Mouse (Mus musculus): ENCODE results near the gene Ankrd40. TPM values are rescaled to one million over a fixed set of nuclear protein-coding genes. Genes with fewer than 3 reads are reported as not detected.

The Ankrd40 gene
- polyA plus RNA-seq, 1 experiment from 2014 or later: 23.0 TPM

DNA sequence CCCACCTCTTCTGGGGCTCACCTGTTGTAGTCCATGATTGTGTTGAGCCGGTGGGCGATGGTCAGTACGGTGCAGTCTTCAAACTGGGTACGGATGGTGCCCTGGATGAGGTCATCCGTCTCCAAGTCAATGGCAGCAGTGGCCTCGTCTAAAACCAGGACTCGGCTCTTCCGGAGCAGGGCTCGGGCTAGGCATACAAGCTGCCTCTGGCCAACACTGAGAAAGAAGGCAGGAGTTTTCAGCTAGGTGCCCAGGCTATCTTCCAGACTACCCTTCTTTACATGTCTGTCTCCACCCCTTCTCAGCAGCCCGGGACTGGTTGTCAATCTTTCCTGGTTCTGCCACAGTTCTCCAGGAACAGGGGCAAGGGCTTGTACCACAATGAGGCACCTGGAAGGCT is 18.1 kb downstream of the Ankrd40 start:
- Histone ChIP-seq H3K9me3 (no peaks in the 10 kb centered on the region), H3K4me1 (replicated peaks) (peaks cover 21% of the 10 kb centered on the region), H3K27ac (no peak overlapping the region), H3K4me3 (replicated peaks) (no peak overlapping the region), H3K9ac (no peak overlapping the region), H3K4me2 (replicated peaks) (no peak overlapping the region), H3K27me3 (replicated peaks) (no peaks in the 10 kb centered on the region), H3K36me3 (no peaks in the 10 kb centered on the region)
- ATAC-seq: no peak
- WGBS: 74% methylated on average over 10 of the region's 10 CpGs

- Histone ChIP-seq H3K4me3 (replicated peaks) (no peak overlapping the region), H3K9me3 (no peaks in the 10 kb centered on the region), H3K36me3 (no peaks in the 10 kb centered on the region), H3K4me1 (replicated peaks) (peaks cover 20% of the 10 kb centered on the region), H3K9ac (no peak overlapping the region), H3K27me3 (replicated peaks) (no peaks in the 10 kb centered on the region), H3K4me2 (replicated peaks) (no peak overlapping the region), H3K27ac (no peak overlapping the region)
- WGBS: 24% methylated on average over 3 of the region's 3 CpGs
- peak; percentile 75 for ATAC-seq
Observed at GRCm38 (mm10) chr11:94346611-94347010, 18.8 kb downstream of the Ankrd40 start.

DNA sequence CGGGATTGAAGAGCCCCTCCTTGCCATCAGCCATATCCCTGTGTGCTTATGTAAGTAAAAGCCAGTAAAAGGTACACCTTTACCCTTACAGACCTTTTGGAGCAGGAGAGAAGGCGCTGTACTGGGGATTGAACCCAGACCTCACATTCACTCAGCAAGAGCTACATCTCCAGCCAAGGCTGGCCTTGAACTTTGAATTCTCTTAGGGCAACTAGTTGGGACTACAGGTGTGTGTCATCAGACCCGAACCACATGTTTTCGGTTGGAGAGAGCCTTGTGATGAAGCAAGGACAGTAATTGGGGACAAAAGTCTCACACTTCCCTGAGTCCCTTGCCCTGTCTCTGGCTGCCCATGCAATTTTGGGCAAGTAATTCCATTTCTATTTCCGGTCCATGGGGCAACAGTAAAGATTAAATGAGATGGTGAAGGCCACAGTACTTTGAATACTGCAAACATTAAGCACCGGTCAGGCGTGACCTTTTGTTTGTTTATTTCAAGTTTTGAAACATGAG is 19.3 kb downstream of the Ankrd40 start:
- WGBS: 69% methylated on average over 7 of the region's 7 CpGs
- H3K4me3 ChIP-seq (replicated peaks): no peak overlapping the region
- no peaks in the 10 kb centered on the region for H3K36me3 ChIP-seq
- H3K27me3 ChIP-seq (replicated peaks): no peaks in the 10 kb centered on the region
- H3K9me3 ChIP-seq: no peaks in the 10 kb centered on the region
- H3K27ac ChIP-seq: no peak overlapping the region
- no peak for ATAC-seq
- no peak overlapping the region for H3K9ac ChIP-seq
- peaks cover 16% of the 10 kb centered on the region for H3K4me1 ChIP-seq (replicated peaks)
- H3K4me2 ChIP-seq (replicated peaks): no peak overlapping the region

DNA sequence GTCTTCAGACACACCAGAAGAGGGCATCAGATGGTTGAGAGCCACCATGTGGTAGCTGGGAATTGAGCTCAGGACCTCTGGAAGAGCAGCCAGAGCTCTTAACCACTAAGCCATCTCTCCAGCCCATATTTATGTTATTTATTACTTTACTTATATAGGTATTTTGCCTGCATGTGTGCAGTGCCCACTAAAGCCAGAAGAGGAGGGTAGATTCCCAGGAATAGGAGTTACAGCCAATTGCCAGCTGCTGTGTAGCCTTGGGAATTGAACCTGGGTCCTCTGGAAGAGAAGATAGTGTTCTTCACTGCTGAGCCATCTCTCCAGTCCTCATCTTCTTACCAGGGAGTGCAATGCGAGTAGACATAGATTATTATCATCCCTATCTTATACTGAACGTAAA is 22.0 kb downstream of the Ankrd40 start:
- Histone ChIP-seq H3K27me3 (replicated peaks) (no peaks in the 10 kb centered on the region), H3K9me3 (no peaks in the 10 kb centered on the region), H3K36me3 (no peaks in the 10 kb centered on the region), H3K4me3 (replicated peaks) (no peak overlapping the region), H3K27ac (no peak overlapping the region), H3K9ac (no peak overlapping the region), H3K4me2 (replicated peaks) (no peak overlapping the region), H3K4me1 (replicated peaks) (peaks cover 15% of the 10 kb centered on the region; the same call in 1 of the 2 replicates)
- 85% methylated on average over 2 of the region's 2 CpGs for WGBS
- no peak for ATAC-seq

GRCm38 (mm10) chr11:94350337-94350736 is 22.5 kb downstream of the Ankrd40 start:
- WGBS: 38% methylated on average over 1 of the region's 1 CpGs
- no peak for ATAC-seq
- no peak overlapping the region for H3K4me2 ChIP-seq (replicated peaks)
- peaks cover 15% of the 10 kb centered on the region; the same call in 1 of the 2 replicates for H3K4me1 ChIP-seq (replicated peaks)
- H3K9me3 ChIP-seq: no peaks in the 10 kb centered on the region
- no peak overlapping the region for H3K4me3 ChIP-seq (replicated peaks)
- H3K27me3 ChIP-seq (replicated peaks): no peaks in the 10 kb centered on the region
- H3K36me3 ChIP-seq: no peaks in the 10 kb centered on the region
- no peak overlapping the region for H3K27ac ChIP-seq
- H3K9ac ChIP-seq: no peak overlapping the region

GRCm38 (mm10) chr11:94351094-94351493 is 23.3 kb downstream of the Ankrd40 start:
- ATAC-seq: no peak
- WGBS: 29% methylated on average over 3 of the region's 3 CpGs
- no peak overlapping the region for H3K27ac ChIP-seq

DNA sequence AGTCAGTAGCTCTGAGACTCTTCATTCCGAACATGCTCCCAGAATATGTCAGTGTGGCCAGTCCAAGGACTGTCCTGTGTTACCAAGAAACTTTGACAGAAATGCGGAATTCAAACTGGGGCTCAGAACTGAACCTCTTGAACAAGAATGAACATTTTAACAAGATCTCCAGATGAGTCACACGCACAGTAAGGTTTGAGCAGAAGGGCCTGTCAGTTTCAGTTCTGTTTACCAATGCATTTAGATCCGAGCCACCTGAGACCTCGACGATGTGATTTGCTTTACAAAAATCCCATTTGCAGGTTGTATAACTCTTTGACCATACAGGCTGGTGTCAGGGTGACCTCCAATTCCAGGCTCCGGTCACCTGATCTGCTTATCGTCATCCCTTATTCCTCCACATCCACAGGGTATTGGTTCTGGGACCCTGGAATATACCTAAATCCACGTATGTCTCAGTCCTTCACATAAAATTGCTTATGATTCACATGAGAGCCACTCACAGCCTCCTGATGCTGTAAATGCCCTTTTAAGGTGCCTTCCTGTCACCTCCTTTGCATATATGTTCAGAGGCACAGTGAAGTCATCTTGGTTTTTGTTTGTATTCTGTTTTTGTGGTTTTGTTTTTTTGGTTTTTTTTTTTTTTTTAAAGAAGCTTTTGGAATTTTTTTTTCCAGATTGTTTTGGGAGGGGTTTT is 27.9 kb downstream of the Ankrd40 start:
- Histone ChIP-seq H3K27me3 (replicated peaks) (no peaks in the 10 kb centered on the region), H3K4me3 (replicated peaks) (no peak overlapping the region), H3K4me2 (replicated peaks) (no peak overlapping the region), H3K27ac (no peak overlapping the region), H3K9me3 (no peaks in the 10 kb centered on the region), H3K4me1 (replicated peaks) (no peaks in the 10 kb centered on the region), H3K36me3 (no peaks in the 10 kb centered on the region), H3K9ac (no peak overlapping the region)
- WGBS: 67% methylated on average over 9 of the region's 9 CpGs
- no peak for ATAC-seq

More at GRCm38 (mm10) chr11:94351094-94351493, 23.3 kb downstream of the Ankrd40 start:
- Histone ChIP-seq H3K9me3 (no peaks in the 10 kb centered on the region), H3K4me2 (replicated peaks) (no peak overlapping the region), H3K4me1 (replicated peaks) (peaks cover 11% of the 10 kb centered on the region; the same call in 1 of the 2 replicates), H3K36me3 (no peaks in the 10 kb centered on the region), H3K4me3 (replicated peaks) (no peak overlapping the region), H3K9ac (no peak overlapping the region), H3K27me3 (replicated peaks) (no peaks in the 10 kb centered on the region)

DNA sequence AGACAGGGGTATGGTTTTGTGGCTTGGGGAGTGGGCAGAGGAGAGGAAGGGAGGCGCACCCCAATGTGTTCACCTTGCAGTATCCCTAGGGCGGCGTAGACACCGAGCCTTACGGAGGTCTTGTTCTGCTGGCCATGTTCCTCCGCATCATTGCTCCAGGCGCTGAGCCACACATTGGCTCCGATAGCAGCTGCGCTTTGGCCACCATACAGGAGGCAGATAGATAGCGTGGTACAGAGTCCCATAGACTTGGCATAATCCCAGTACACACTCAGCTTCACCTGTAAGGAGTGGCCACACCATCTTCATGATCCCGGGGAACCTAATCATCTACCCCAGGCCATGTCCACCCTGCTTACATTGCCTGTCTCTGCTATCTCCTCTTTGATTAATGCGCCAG is 31.4 kb downstream of the Ankrd40 start:
- no peak for ATAC-seq
- H3K27me3 ChIP-seq (replicated peaks): no peaks in the 10 kb centered on the region

DNA sequence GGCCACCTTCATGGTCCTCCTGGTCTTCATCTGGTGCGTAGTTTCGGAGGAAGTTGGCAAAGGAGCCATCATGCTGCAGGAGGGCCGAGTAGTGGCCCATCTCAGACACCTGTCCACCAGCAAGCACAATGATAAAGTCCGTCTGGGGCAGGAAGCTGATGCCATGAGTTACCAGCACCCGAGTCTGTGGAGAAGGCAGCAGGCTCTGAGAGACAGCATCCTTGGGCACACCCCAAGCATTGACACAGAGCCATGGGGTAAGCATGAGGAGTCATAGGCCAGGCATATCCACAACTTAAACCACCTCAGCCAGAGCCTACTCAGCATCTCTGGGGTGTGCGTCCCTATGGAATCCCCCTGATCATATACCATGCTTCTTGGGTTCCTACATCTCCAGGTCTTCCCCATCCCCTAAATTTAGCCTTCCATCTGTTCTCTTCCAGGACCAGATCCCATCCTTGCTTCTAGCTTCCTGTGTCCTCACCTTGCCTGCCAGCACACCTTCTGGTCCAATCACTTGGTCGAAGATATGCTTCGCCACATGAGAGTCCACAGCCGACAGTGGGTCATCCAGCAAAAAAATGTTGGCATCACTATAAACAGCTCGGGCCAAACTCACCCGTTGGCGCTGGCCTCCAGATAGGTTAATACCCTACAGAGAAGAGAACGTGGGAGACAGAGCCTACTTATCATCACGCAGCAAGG is 33.5 kb downstream of the Ankrd40 start:
- Histone ChIP-seq H3K36me3 (no peaks in the 10 kb centered on the region), H3K27ac (no peak overlapping the region), H3K4me1 (replicated peaks) (no peaks in the 10 kb centered on the region), H3K4me3 (replicated peaks) (no peak overlapping the region), H3K9ac (no peak overlapping the region), H3K4me2 (replicated peaks) (no peak overlapping the region), H3K27me3 (replicated peaks) (no peaks in the 10 kb centered on the region), H3K9me3 (no peaks in the 10 kb centered on the region)
- WGBS: 91% methylated on average over 14 of the region's 14 CpGs
- no peak for ATAC-seq

More for the DNA sequence above, 31.4 kb downstream of the Ankrd40 start:
- Histone ChIP-seq H3K9ac (no peak overlapping the region), H3K4me2 (replicated peaks) (no peak overlapping the region), H3K4me3 (replicated peaks) (no peak overlapping the region), H3K27ac (no peak overlapping the region), H3K36me3 (no peaks in the 10 kb centered on the region), H3K9me3 (no peaks in the 10 kb centered on the region), H3K4me1 (replicated peaks) (no peaks in the 10 kb centered on the region)
- WGBS: 96% methylated on average over 12 of the region's 12 CpGs

DNA sequence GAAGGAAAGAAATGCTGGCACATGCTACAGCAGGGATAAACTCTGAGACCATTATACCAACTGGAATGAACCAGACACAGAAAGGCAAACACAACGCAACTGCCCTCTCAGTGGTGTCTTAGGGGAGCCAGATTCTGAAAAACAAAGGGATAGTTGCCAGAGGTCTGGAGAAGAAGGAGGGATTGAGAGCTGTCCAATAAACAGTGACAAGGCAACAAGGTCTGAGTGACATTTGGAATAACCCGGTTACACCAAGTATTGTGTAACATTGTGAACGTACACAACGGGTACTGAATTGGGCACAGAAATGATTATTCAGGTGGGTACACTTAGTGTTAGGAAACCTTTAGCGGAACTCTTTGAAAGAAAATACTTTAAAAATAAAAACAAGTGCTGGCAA is 34.3 kb downstream of the Ankrd40 start:
- H3K4me2 ChIP-seq (replicated peaks): no peak overlapping the region
- H3K36me3 ChIP-seq: no peaks in the 10 kb centered on the region
- H3K4me3 ChIP-seq (replicated peaks): no peak overlapping the region
- H3K9ac ChIP-seq: no peak overlapping the region
- WGBS: 95% methylated on average over 5 of the region's 5 CpGs
- ATAC-seq: no peak
- no peak overlapping the region for H3K27ac ChIP-seq
- H3K4me1 ChIP-seq (replicated peaks): no peaks in the 10 kb centered on the region
- no peaks in the 10 kb centered on the region for H3K9me3 ChIP-seq
- no peaks in the 10 kb centered on the region for H3K27me3 ChIP-seq (replicated peaks)

DNA sequence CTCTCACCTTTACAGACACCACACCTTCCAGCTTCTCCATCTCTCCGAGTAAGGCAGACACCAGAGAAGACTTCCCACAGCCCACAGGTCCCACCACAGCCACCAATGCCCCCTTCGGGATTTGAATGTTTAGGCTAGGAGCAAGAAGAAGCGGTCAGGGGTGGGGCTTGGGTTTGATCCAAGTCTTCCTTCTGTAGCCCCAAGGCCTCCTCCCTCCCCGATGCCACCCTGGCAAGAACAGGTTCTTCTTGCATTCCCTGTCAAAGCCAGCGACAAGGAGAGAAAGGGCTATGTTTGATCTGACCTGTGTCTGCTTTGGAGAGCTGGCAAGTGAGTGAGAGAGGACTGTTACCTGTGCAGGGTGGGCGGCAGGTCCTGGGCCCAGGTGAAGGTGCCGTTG is 35.9 kb downstream of the Ankrd40 start:
- H3K9ac ChIP-seq: no peak overlapping the region
- WGBS: 74% methylated on average over 7 of the region's 7 CpGs
- ATAC-seq: no peak
- H3K27me3 ChIP-seq (replicated peaks): no peaks in the 10 kb centered on the region
- no peaks in the 10 kb centered on the region for H3K36me3 ChIP-seq
- no peaks in the 10 kb centered on the region for H3K9me3 ChIP-seq
- H3K4me2 ChIP-seq (replicated peaks): no peak overlapping the region
- no peak overlapping the region for H3K27ac ChIP-seq
- H3K4me1 ChIP-seq (replicated peaks): no peaks in the 10 kb centered on the region
- no peak overlapping the region for H3K4me3 ChIP-seq (replicated peaks)

- Histone ChIP-seq H3K4me2 (replicated peaks) (no peak overlapping the region), H3K9me3 (no peaks in the 10 kb centered on the region), H3K27me3 (replicated peaks) (no peaks in the 10 kb centered on the region), H3K9ac (no peak overlapping the region), H3K4me1 (replicated peaks) (0 out of 2 replicates have a peak, but pooled peaks cover 1% of the 10 kb centered on the region), H3K36me3 (no peaks in the 10 kb centered on the region), H3K4me3 (replicated peaks) (no peak overlapping the region), H3K27ac (no peak overlapping the region)
- ATAC-seq: peak; percentile 31; the same call in 1 of the 2 replicates
- 38% methylated on average over 3 of the region's 3 CpGs for WGBS
Observed at GRCm38 (mm10) chr11:94365340-94365739, 37.5 kb downstream of the Ankrd40 start.

Data from intestine, embryonic 15.5 days (tissue).